Mouse (Mus musculus) bone marrow, adult 2 months (tissue): ENCODE measurements at regions not wholly inside any gene's neighbourhood (a gene's known extent, or its start where the extent isn't known, plus 50 kb on each side); places are given as distances from the start of the nearest gene placed in this dataset.

Experiments used
- H3K27ac ChIP-seq: fragments of 200-500 bp; 2 replicates; pipeline ENCODE4 v1.5.1; 2012; ENCODE audit warnings: low read depth, mild to moderate bottlenecking, control low read depth, inconsistent platforms, low read length; ENCODE audit not compliant: control insufficient read depth, poor library complexity, insufficient read depth
- H3K4me1 ChIP-seq: fragments of 200-500 bp; 2 replicates; pipeline ENCODE4 v1.6.1; 2011; ENCODE audit warnings: low read length; ENCODE audit not compliant: control insufficient read depth, insufficient read depth
- H3K4me3 ChIP-seq: fragments of 200-500 bp; replicated peaks from 2 replicates; pipeline ENCODE3; 2011; ENCODE audit warnings: mild to moderate bottlenecking, low read depth, low read length, control low read depth; ENCODE audit not compliant: control insufficient read depth
- CTCF ChIP-seq: fragments of 200-500 bp; IDR thresholded peaks from 2 replicates; pipeline ENCODE4 v1.5.1; 2011; ENCODE audit warnings: low read length, control low read depth; ENCODE audit not compliant: control insufficient read depth, insufficient read depth
- POLR2A ChIP-seq: fragments of 200-500 bp; IDR thresholded peaks from 2 replicates; pipeline ENCODE4 v1.6.1; 2011; ENCODE audit warnings: low read depth, mild to moderate bottlenecking, control low read depth, low read length, borderline replicate concordance; ENCODE audit not compliant: control insufficient read depth
- WGBS: fragments of 180-500 bp; shearing (Covaris S2); methylation state at CpG from one replicate; pipeline ENCODE4 v1.1.7; 2018; 5-methylcytosine and 5-hydroxymethylcytosine counted together

GRCm38 (mm10) chr8:90536196-90536640 is 188.1 kb upstream of the Tox3 start:
- WGBS: 83% methylated on average over 4 of the region's 4 CpGs
- Histone ChIP-seq H3K27ac (no peak overlapping the region), H3K4me3 (no peak overlapping the region), H3K4me1 (no peaks in the 10 kb centered on the region)
- no peak for TF ChIP-seq POLR2A
- TF ChIP-seq CTCF: no peak

- Histone ChIP-seq H3K27ac (no peak overlapping the region), H3K4me3 (no peak overlapping the region), H3K4me1 (no peaks in the 10 kb centered on the region)
- TF ChIP-seq POLR2A: no peak
- TF ChIP-seq CTCF: no peak
- WGBS: 73% methylated on average over 8 of the region's 8 CpGs
Measured at GRCm38 (mm10) chr8:90535515-90536156, 187.5 kb upstream of the Tox3 start.

DNA sequence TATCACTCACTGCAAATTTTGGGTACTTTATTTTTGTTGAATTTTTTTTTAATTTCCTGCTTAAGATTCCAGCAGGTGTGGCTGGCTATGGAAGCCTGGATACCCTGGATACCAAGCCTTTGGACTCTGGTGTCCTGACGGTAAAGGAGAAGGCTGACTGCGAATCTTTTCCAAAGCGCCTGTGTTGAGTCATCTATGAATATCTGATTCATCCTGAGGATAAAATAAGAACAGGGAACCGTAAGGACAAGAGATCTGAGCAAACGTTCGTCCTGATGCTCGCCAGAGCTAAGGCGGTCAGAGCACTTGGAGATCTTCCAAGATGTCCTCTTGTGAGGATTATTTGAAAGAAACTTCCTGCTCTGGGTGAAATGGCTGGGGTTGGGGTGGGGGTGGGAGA is 173.2 kb upstream of the Tox3 start:
- WGBS: 86% methylated on average over 8 of the region's 8 CpGs
- no peak overlapping the region for H3K4me3 ChIP-seq
- no peak overlapping the region for H3K27ac ChIP-seq
- TF ChIP-seq CTCF (no peak), POLR2A (no peak)
- H3K4me1 ChIP-seq: no peaks in the 10 kb centered on the region

GRCm38 (mm10) chr8:90520186-90520585 is 172.0 kb upstream of the Tox3 start:
- WGBS: 53% methylated on average over 4 of the region's 4 CpGs

GRCm38 (mm10) chr8:90519567-90519966 is 171.4 kb upstream of the Tox3 start:
- Histone ChIP-seq H3K4me1 (no peaks in the 10 kb centered on the region), H3K4me3 (no peak overlapping the region), H3K27ac (no peak overlapping the region)
- WGBS: 83% methylated on average over 6 of the region's 6 CpGs
- no peak for TF ChIP-seq CTCF
- no peak for TF ChIP-seq POLR2A

More at GRCm38 (mm10) chr8:90520186-90520585, 172.0 kb upstream of the Tox3 start:
- no peaks in the 10 kb centered on the region for H3K4me1 ChIP-seq
- H3K4me3 ChIP-seq: no peak overlapping the region
- TF ChIP-seq CTCF (no peak), POLR2A (no peak)
- no peak overlapping the region for H3K27ac ChIP-seq

GRCm38 (mm10) chr8:90514191-90514590 is 166.0 kb upstream of the Tox3 start:
- 48% methylated on average over 3 of the region's 3 CpGs for WGBS
- Histone ChIP-seq H3K27ac (no peak overlapping the region), H3K4me3 (no peak overlapping the region), H3K4me1 (no peaks in the 10 kb centered on the region)
- TF ChIP-seq POLR2A: no peak

- H3K4me1 ChIP-seq: no peaks in the 10 kb centered on the region
- TF ChIP-seq POLR2A (no peak), CTCF (no peak)
- WGBS: 88% methylated on average over 4 of the region's 4 CpGs
- H3K4me3 ChIP-seq: no peak overlapping the region
- H3K27ac ChIP-seq: no peak overlapping the region
Measured at GRCm38 (mm10) chr8:90513601-90514000, 165.5 kb upstream of the Tox3 start.

- TF ChIP-seq CTCF (no peak), POLR2A (no peak)
- 83% methylated on average over 8 of the region's 8 CpGs for WGBS
- Histone ChIP-seq H3K4me1 (no peaks in the 10 kb centered on the region), H3K27ac (no peak overlapping the region), H3K4me3 (no peak overlapping the region)
Measured at GRCm38 (mm10) chr8:90513102-90513501, 165.0 kb upstream of the Tox3 start.

- Histone ChIP-seq H3K4me1 (no peaks in the 10 kb centered on the region), H3K4me3 (no peak overlapping the region), H3K27ac (no peak overlapping the region)
- TF ChIP-seq CTCF (no peak), POLR2A (no peak)
- 58% methylated on average over 2 of the region's 2 CpGs for WGBS
Measured at GRCm38 (mm10) chr8:90512594-90512993, 164.5 kb upstream of the Tox3 start.
